Mouse (Mus musculus): ENCODE results near the gene Fsd1.

The Fsd1 gene

DNA sequence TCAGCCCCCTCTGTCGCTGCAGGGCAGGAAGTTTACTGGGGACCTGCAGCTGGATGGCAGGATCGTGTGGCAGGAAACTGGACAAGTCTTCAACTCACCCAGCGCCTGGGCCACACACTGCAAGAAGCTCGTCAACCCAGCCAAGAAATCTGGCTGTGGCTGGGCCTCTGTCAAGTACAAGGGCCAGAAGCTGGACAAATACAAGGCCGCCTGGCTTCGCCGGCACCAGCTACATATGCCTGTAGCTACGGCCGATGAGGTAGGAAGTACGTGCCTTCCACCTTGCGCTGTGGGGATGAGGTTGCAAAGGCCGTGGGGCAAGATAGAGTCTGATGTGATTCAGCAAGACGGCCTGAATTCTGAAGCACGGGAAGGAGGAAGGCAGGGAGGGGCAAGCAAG, 23.9 kb downstream of the Fsd1 start:
- DNase-seq = peak; percentile 92

- peak; percentile 96 for DNase-seq
These were observed 24.4 kb downstream of the Fsd1 start for GRCm38 (mm10) chr17:56010681-56011080.

- no peak for DNase-seq
These were observed 25.1 kb downstream of the Fsd1 start for GRCm38 (mm10) chr17:56011441-56011840.

DNA sequence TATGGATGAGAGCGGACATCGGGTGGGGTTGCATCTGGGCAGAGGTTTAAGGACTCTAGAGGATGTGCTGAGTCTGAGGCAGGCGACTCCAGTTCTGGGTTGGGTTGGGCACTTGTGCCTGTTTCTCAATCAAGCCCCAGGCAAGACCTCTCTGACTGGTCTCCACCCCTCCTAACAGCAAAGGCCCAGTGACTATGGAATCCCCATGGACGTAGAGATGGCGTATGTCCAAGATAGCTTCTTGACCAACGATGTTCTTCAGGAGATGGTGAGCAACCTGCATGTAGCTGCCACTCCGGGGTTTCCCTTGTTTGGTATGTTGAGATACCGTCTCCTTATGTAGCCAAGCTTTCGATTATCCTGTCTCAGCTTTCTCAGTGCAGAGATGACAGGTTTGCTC, 29.0 kb downstream of the Fsd1 start:
- no peak for DNase-seq

- DNase-seq = no peak
These were observed 30.1 kb downstream of the Fsd1 start for GRCm38 (mm10) chr17:56016382-56016781.

DNA sequence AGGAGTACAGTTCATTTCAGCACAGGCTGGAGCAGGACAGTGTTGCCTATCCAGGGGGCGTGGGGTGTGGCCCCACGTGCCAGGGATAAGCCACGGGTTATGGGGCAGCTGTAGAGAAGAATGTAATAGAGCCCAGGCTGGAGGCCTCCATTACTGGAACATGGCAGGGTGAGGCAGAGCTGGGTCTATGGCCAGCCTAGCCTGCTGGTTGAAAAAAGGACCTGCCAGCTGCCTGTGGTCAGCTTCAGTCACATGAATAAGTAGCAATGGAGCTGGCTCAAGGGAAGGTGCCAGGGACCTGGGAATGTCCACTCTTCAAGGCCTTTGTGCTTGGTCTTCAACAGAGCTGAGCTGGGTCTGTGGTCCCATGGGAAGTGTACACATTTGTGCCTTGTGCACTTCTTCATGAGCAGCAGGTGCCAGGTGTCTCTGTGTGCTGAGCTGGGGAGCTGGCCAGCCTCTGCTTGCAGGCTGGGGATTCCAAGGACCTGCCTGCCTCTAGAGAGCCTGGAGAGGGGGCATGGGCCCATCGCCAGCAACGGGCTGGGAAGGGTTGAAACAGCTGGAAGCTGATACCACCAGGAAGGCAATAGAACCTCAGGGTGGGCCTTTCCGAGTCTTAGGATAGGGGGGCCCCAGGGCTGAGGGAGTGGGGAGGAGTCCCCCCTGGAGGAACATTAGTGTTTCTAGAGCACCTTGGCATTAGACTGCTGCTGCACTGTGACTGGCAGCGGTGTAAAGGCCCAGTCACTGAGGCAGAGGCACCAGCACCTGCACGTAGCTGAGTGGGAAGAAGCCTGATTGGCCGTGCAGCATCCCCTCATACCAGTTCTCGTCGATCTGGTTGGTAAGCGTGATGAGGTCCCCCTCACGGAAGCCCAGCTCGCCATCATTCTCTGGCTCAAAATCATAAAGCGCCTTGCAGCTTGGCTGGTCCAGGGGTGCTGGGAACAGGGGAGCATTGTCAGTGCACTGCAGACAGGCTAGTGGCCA, 30.8 kb downstream of the Fsd1 start:
- DNase-seq = no peak

DNA sequence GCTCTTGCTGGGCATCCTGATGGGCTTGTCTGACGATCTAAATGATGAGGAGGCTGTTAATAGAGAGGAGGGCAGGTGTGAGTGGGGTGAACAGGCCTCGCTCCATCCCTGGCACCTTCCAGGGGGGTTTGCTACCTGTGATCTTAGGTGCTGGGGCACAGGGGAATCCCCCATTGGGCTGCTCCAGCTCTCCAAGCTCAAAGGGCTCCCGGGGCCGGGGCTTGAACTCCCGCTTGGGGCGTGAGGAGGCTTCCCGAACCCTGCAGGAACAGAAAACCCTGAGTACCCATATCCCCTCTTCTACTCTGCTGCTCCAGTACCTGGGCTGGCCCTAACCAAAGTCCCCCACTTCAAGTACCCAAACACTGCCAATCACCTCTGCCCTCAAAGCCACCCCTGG, 31.5 kb downstream of the Fsd1 start:
- DNase-seq = peak; percentile 92

DNA sequence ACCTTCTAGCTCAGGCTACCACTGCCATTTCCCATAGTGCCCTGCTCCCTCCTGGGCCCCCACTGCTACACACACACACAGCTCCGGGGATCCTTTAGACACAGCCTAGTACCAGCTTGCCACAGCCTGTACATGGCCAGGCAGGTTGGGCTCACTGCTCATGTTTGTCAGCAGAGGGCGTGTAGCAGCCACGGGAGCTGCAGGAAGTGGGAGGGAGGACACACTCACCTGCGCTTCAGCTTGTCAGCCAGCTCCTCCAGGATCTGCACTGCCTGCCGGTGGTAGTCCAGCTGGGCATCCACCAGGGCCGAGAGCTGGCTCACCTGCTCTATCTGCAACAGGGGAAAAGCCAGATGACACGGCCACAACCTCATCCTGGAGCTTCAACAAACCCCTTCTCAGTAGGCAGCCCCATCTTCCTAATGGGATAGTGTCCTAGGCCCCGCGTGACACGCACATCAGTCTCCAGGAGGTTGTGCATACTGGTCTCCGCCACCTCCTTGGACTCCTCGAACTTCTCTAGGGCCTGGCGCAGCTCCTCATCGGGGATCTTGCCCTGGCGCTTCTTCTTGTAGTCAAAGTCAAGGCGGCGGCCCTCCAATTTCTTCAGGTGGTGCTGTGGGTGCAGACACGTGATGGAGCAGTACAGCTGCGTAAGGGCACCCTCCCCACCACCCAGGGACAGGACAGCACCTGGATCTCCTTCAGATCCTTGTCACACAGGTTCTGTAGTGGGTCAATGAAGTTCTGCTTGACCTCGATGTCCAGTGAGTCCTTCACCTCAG, 32.2 kb downstream of the Fsd1 start:
- DNase-seq = peak; percentile 92

DNA sequence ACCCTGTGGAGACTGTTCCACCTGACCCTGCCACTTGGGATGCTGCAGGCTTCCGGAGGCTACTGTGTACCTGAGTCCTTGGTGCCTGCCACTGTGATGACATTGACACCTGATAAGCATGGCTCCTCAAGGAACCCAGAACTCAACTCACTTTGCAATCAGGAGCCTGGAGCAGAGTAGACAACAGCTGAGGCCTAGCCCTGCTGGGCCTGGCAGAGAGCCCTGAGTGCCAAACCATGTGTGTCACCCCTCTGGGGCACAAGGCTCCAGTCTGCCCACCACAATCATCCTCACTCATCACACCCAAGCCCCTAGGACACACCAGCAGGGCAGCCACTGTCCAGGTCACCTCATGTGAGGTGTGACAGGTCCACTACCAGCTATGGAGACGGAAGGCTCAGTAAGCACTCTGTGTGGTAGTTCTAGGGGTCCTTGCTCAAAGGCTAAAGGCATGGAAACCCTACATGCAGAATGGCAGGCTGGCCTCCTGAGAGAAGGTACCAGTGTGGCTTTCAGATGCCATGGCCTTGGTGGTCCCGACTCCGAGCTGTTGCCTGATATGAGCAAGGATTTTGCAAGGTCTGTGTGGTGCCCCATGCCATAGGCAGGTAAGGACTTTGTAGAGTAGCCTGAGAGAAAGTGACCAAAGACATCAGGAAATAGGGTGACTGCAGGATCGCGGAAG, 34.2 kb downstream of the Fsd1 start:
- DNase-seq = peak; percentile 89

GRCm38 (mm10) chr17:56021161-56021910, 35.0 kb downstream of the Fsd1 start:
- peak; percentile 92 for DNase-seq

DNA sequence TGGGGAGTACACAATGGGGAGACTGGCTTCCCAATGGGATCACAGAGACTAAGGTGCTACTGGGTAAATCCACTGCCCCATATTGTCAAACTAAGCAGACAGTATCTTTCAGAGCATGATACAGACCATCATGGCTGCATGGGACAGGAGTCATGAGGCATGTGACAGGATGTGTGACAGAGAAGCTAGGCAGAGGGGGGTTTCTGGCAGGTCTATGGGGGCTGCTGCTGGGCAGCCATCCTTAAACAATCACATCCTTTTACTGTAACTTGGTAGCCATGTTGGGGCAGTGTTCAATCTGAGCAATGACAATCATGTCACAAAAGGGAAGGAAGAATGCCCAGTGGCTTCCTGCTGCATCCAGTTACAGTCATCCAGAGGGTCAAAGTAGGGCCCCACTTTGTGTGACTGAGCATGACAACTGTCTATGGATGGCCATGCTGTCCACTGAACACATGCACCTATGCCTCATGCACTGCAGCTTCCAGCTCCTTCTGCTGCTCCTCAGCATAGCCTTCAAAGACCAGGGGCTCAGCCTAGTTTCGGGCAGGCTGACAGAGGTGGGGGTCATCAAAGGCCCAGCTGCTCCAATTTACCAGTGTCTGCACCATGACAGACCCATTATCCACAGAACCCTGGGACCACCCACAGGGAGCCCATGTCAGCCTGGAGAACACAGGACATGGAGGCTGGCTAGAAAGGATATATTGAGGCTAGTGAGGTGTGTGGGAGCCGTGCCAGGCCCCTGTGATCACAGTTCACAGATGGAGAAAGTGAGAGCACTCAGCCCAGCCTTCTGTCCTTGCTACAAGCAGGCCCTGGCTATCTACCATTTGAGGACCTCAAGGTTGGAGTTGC, 36.1 kb downstream of the Fsd1 start:
- peak; percentile 89 for DNase-seq

- peak; percentile 87 for DNase-seq
These were observed 36.6 kb downstream of the Fsd1 start for GRCm38 (mm10) chr17:56022989-56023290.

DNA sequence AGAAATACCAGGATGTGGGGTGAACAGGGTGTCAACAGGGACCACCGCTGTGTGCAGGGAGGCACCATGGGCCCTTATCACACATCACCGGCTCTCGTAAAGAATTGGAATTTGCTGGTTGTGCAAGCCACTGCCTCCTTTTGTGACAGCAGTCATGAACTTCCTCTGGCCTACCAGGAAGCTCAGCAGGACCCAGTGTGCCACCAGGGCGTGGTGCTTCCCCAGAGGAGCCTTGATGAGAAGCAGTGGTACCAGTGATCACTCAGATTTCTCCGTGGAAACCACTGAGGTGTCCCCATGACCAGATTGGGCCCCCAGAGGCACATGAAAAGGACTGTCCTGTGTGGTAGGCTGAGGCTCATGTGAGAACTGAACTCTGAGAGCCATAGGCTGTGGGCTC, 37.1 kb downstream of the Fsd1 start:
- peak; percentile 96 for DNase-seq

GRCm38 (mm10) chr17:56024476-56024875, 38.2 kb downstream of the Fsd1 start:
- DNase-seq = peak; percentile 94

GRCm38 (mm10) chr17:56024931-56025330, 38.6 kb downstream of the Fsd1 start:
- DNase-seq = peak; percentile 91

- no peak for DNase-seq
These were observed 40.0 kb downstream of the Fsd1 start for GRCm38 (mm10) chr17:56026303-56026702.

DNA sequence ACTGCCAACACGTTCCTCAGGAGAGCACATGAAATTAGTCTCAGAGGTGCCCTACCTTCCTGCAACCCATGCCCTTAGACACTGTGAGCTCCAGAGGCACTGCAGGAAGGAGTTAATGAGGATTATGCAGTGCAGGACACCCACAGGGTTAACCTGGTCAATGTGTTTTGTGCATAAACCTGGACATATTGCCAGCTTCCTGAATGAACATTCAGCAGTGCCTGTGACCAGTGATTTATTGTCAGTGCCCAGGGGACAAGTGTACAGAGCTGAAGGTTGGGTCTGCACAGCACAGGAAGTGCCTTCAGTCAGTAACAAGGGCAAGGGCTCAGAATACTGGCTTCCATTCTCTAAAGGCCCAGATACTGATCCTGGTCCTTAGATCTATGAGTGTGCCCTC, 40.6 kb downstream of the Fsd1 start:
- DNase-seq = peak; percentile 89

DNA sequence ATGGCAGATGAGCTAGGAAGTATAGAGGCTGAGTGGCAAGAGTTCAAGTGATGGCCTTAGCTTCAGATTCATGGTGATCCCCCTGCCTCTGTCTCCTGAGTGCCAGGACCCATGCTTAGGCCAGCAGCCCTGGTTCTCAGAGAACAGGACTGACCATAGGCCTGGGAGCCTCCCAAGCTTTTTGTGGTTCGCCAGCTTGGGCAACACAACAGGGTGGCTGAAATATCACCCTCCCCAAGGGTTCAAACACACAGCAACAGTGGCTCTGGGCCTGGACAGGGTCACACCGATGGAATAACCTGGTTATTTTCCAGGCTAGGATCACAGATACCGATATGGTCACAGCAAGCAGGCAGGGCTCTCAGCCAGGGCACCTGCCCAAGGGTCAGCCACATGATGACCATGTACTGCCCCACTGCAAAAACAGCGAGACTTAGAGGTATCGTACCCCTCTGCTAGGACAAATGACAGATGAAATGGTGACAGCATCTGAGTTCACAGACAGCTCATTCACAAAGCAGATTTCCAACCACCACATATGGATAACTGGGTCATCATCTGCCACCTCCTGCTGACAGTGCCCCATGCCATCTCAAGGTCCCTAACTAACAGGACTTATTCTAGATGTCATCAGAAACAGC, 41.6 kb downstream of the Fsd1 start:
- DNase-seq = peak; percentile 94

- DNase-seq = peak; percentile 92
These were observed 44.0 kb downstream of the Fsd1 start for GRCm38 (mm10) chr17:56030238-56030870.

DNA sequence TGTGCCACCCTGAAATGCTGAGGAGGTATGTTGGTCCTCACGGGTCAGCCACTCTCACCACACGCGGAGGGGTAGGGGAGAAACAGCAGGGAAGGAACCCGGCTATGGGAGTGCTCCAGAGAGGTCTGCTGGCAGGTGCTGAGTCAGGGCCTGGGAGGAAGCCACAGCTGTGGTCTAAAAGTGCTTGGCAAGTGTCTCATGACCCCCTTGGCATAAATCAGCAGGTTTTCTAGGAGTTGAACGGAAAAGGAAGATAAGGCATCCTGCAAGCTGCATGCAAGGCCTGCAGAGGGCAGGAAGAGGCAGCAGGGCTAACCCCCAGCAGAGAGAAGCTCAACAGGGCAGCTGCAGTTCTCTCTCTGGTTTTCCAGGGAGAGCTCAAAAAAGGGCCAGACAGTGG, 44.6 kb downstream of the Fsd1 start:
- peak; percentile 98 for DNase-seq

GRCm38 (mm10) chr17:56031431-56031830, 45.1 kb downstream of the Fsd1 start:
- DNase-seq = peak; percentile 92
